Mouse (Mus musculus): Measurements from ENCODE around the gene Rps27. TPM values are rescaled to one million over a fixed set of nuclear protein-coding genes. Genes with fewer than 3 reads are reported as not detected.

Rps27 gene
- total RNA-seq, 2 experiments from 2014 or later, result 799 to 888 TPM

- TF ChIP-seq CTCF (IDR thresholded peaks at IDR 0.05), result no peak
- intact Hi-C loops (cut with DNase I), result no loop called here
- no peak for DNase-seq (ENCODE audit: extremely low spot score in 1 of 2, low spot score in 2 of 2)
- no peak overlapping the region for H3K4me3 ChIP-seq
- no peak overlapping the region for H3K27ac ChIP-seq
These were observed 9.5 kb upstream of the Rps27 start for GRCm38 (mm10) chr3:90222941-90223340.

- H3K27ac ChIP-seq, result no peak overlapping the region
- H3K4me3 ChIP-seq, result no peak overlapping the region
- TF ChIP-seq CTCF (IDR thresholded peaks at IDR 0.05), result no peak
- intact Hi-C loops (cut with DNase I), result no loop called here
- no peak for DNase-seq (ENCODE audit: extremely low spot score in 1 of 2, low spot score in 2 of 2)
These were observed 9.0 kb upstream of the Rps27 start for GRCm38 (mm10) chr3:90222455-90222854.

GRCm38 (mm10) chr3:90221123-90221522 lies 7.7 kb upstream of the Rps27 start:
- H3K27ac ChIP-seq, result no peak overlapping the region
- DNase-seq (ENCODE audit: extremely low spot score in 1 of 2, low spot score in 2 of 2), result no peak
- intact Hi-C loops (cut with DNase I), result loop anchor here (2.0 kb wide), 1 partner anchor 152 kb away; no protein-coding TSS in a partner anchor
- peak overlapping the region; percentile 43 for H3K4me3 ChIP-seq
- no peak for TF ChIP-seq CTCF (IDR thresholded peaks at IDR 0.05)

GRCm38 (mm10) chr3:90220531-90220951 lies 7.1 kb upstream of the Rps27 start:
- Histone ChIP-seq H3K4me3 (peak overlapping the region; percentile 43), H3K27ac (peak overlapping the region; percentile 60; the same call in 1 of the 2 replicates)
- intact Hi-C loops (cut with DNase I), result loop anchor here (2.0 kb wide), 1 partner anchor 152 kb away; no protein-coding TSS in a partner anchor
- DNase-seq (ENCODE audit: extremely low spot score in 1 of 2, low spot score in 2 of 2), result peak; percentile 48 to 53
- TF ChIP-seq CTCF (IDR thresholded peaks at IDR 0.05), result no peak

GRCm38 (mm10) chr3:90220088-90220487 lies 6.6 kb upstream of the Rps27 start:
- intact Hi-C loops (cut with DNase I), result loop anchor here (2.0 kb wide), 1 partner anchor 153 kb away; no protein-coding TSS in a partner anchor
- peak overlapping the region; percentile 43 for H3K4me3 ChIP-seq

GRCm38 (mm10) chr3:90215825-90216380 lies 2.5 kb upstream of the Rps27 start:
- Histone ChIP-seq H3K4me3 (no peak overlapping the region), H3K27ac (no peak overlapping the region)
- intact Hi-C loops (cut with DNase I), result loop anchor here (1.0 kb wide), 1 partner anchor 157 kb away; no protein-coding TSS in a partner anchor
- DNase-seq (ENCODE audit: extremely low spot score in 1 of 2, low spot score in 2 of 2), result no peak
- TF ChIP-seq CTCF (IDR thresholded peaks at IDR 0.05), result peak; percentile 39

More at GRCm38 (mm10) chr3:90220088-90220487, 6.6 kb upstream of the Rps27 start:
- peak; percentile 18 to 33 for DNase-seq (ENCODE audit: extremely low spot score in 1 of 2, low spot score in 2 of 2)
- H3K27ac ChIP-seq, result peak overlapping the region; percentile 60; the same call in 1 of the 2 replicates
- peak; percentile 73 for TF ChIP-seq CTCF (IDR thresholded peaks at IDR 0.05)

GRCm38 (mm10) chr3:90213956-90214684 lies 669 bp upstream of the Rps27 start:
- intact Hi-C loops (cut with DNase I), result loop anchor here (5.0 kb wide), 2 partner anchors 97 to 132 kb away; no protein-coding TSS in a partner anchor
- H3K4me3 ChIP-seq, result peak overlapping the region; percentile 71
- DNase-seq (ENCODE audit: extremely low spot score in 1 of 2, low spot score in 2 of 2), result no peak
- TF ChIP-seq CTCF (IDR thresholded peaks at IDR 0.05), result no peak
- H3K27ac ChIP-seq, result peak overlapping the region; percentile 97

- DNase-seq (ENCODE audit: extremely low spot score in 1 of 2, low spot score in 2 of 2), result no peak
- H3K27ac ChIP-seq, result peak overlapping the region; percentile 97
- peak overlapping the region; percentile 71 for H3K4me3 ChIP-seq
- intact Hi-C loops (cut with DNase I), result loop anchor here (5.0 kb wide), 2 partner anchors 95 to 130 kb away; no protein-coding TSS in a partner anchor
- no peak for TF ChIP-seq CTCF (IDR thresholded peaks at IDR 0.05)
These were observed 728 bp downstream of the Rps27 start for GRCm38 (mm10) chr3:90212723-90213122.

GRCm38 (mm10) chr3:90211475-90212398 lies 1.7 kb downstream of the Rps27 start:
- no peak for DNase-seq (ENCODE audit: extremely low spot score in 1 of 2, low spot score in 2 of 2)
- Histone ChIP-seq H3K27ac (no peak overlapping the region), H3K4me3 (peak overlapping the region; percentile 71)
- TF ChIP-seq CTCF (IDR thresholded peaks at IDR 0.05), result no peak
- intact Hi-C loops (cut with DNase I), result loop anchor here (5.0 kb wide), 2 partner anchors 94 to 129 kb away; no protein-coding TSS in a partner anchor

- TF ChIP-seq CTCF (IDR thresholded peaks at IDR 0.05), result no peak
- Histone ChIP-seq H3K4me3 (no peak overlapping the region), H3K27ac (no peak overlapping the region)
- intact Hi-C loops (cut with DNase I), result loop anchor here (5.0 kb wide), 2 partner anchors 93 to 128 kb away; no protein-coding TSS in a partner anchor
- no peak for DNase-seq (ENCODE audit: extremely low spot score in 1 of 2, low spot score in 2 of 2)
These were observed 3.4 kb downstream of the Rps27 start for GRCm38 (mm10) chr3:90209908-90210566.

- no peak overlapping the region for H3K27ac ChIP-seq
- H3K4me3 ChIP-seq, result no peak overlapping the region
- DNase-seq (ENCODE audit: extremely low spot score in 1 of 2, low spot score in 2 of 2), result no peak
- TF ChIP-seq CTCF (IDR thresholded peaks at IDR 0.05), result no peak
- intact Hi-C loops (cut with DNase I), result no loop called here
These were observed 4.8 kb downstream of the Rps27 start for GRCm38 (mm10) chr3:90208662-90209061.

Data from left cerebral cortex, adult 2 months (tissue).